Mouse (Mus musculus): ENCODE results near the gene Flcn.

GRCm38 (mm10) chr11:59809071-59809669 lies 646 bp downstream of the Flcn start:
- TF ChIP-seq CTCF (IDR thresholded peaks at IDR 0.05; ENCODE audit: control insufficient read depth, insufficient read depth, insufficient replicate concordance, low read depth, low read length) (no peak), POLR2A (IDR thresholded peaks at IDR 0.05; ENCODE audit: control insufficient read depth, low read depth, low read length) (no peak)
